Mouse (Mus musculus): Measurements from ENCODE around the gene Sf3a1. TPM values are rescaled to one million over a fixed set of nuclear protein-coding genes. Genes with fewer than 3 reads are reported as not detected.
A peak's percentile ranks its signal among the peaks of the same experiment; 100 is the strongest.

The Sf3a1 gene
- polyA plus RNA-seq, 1 experiment: 50.0 TPM

DNA sequence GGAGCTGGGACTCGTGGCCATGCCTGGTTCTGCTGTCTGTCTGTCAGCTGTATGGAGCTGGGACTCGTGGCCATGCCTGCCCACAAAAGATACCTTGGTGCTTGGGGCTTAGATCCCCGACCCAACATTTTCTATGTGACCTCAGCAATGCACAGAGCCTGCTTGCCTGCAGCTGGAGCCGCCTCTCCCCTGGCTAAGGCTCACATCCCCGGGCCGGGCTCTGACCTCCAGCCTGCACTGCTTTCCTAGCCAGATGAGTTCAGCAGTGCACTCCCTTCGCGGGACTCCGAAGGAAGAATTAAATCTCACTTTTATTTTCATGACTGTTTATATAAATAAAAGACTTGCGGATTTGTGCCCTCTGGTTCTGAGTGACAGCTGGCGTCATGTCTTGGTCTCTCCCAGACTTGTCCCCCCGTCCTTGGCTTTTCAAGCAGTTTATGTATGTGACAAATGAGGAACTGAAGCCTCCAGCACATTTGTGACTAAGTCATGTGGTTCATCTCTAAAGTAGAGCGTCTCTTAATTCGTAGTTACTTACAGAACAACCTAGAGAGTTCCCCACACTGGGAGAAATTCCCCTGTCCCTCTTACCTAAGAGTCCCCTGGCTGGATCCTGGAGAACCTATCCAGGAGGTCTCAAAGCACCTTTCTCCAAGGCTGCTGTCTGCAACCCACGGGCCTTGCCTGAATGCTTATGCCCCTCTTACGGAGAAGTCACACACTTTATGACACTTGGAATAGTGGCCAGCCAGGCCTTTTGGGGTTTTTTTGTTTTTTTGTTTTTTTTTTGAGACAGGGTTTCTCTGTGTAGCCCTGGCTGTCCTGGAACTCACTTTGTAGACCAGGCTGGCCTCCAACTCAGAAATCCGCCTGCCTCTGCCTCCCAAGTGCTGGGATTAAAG lies 62.1 kb downstream of the Sf3a1 start:
- 89% methylated on average over 17 of the region's 17 CpGs for WGBS
- no peak for DNase-seq
- Histone ChIP-seq H3K4me3 (replicated peaks; ENCODE audit: insufficient read depth, low read depth, low read length) (no peak overlapping the region), H3K27me3 (ENCODE audit: control insufficient read depth, insufficient read depth, low read length) (no peaks in the 10 kb centered on the region), H3K27ac (ENCODE audit: insufficient read depth, low read length) (no peak overlapping the region), H3K4me1 (ENCODE audit: control insufficient read depth, insufficient read depth, low read length) (no peaks in the 10 kb centered on the region)
- TF ChIP-seq POLR2A (IDR thresholded peaks at IDR 0.05; ENCODE audit: borderline replicate concordance, insufficient read depth, low read length): no peak
- no peak for TF ChIP-seq CTCF (IDR thresholded peaks at IDR 0.05; ENCODE audit: borderline replicate concordance, insufficient read depth, low read depth, low read length)

DNA sequence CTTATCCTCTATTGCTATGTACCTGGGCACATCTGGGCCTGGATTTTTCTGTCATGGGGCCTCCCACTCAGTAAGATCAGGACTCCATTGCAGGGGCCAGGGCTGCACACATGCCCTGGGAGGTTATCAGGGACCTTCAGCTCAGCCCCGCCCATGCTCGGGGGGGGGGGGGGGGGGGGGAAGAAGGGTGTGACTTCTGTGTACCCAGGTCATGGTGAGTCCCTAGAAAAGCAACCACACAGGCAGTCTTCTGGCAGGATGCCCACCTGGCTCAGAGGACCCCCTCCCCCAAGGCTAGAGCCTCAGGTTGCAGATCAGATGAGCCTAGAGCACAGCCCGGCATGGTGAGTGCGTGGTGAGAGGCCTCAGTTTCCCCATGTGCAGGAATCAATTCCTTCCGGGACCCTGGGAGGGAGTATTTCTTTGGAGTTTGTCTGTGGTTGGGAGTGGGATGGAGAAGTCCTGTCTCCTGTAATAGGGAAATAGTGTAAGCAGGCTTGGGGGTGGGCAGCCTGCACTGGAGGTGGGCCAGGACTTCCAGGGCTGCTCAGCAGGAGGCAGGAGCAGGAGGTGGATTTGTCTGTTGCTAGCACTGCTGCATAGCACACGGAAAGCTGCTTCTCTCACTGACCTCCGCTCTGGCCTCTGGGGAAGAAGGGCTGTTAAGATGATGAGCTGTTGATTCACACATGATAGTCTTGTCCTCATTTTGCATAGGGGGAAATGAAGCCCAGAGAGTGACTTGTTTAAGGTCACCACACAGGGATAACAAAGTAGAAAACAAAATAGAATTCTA lies 63.4 kb downstream of the Sf3a1 start:
- 51% methylated on average over 7 of the region's 7 CpGs for WGBS
- TF ChIP-seq CTCF (IDR thresholded peaks at IDR 0.05; ENCODE audit: borderline replicate concordance, insufficient read depth, low read depth, low read length): no peak
- TF ChIP-seq POLR2A (IDR thresholded peaks at IDR 0.05; ENCODE audit: borderline replicate concordance, insufficient read depth, low read length): no peak

DNA sequence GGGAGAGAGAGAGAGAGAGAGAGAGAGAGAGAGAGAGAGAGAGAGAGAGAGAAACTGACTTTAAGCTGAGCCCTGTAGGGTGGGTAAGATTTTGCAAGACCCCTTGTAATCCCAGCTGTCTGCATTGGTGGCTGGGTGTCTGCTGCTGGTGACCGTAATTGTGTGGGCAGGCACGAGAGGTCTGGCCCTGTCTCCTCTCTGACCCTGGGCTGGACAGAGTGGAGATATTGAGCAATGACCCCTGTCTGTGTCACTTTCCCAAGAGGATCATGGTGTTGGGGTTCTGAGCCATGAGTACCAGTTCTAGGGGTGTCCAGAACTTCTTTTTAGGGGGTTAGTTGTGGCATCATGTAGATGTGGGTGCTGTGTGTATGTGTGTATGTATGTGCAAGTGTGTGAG lies 64.1 kb downstream of the Sf3a1 start:
- 96% methylated on average over 2 of the region's 2 CpGs for whole genome bisulfite sequencing
- H3K27ac ChIP-seq (ENCODE audit: insufficient read depth, low read length): no peak overlapping the region
- H3K4me3 ChIP-seq (replicated peaks; ENCODE audit: insufficient read depth, low read depth, low read length): no peak overlapping the region
- no peak for TF ChIP-seq POLR2A (IDR thresholded peaks at IDR 0.05; ENCODE audit: borderline replicate concordance, insufficient read depth, low read length)
- no peak for TF ChIP-seq CTCF (IDR thresholded peaks at IDR 0.05; ENCODE audit: borderline replicate concordance, insufficient read depth, low read depth, low read length)
- H3K4me1 ChIP-seq (ENCODE audit: control insufficient read depth, insufficient read depth, low read length): peaks cover 6% of the 10 kb centered on the region
- no peak for DNase-seq
- H3K27me3 ChIP-seq (ENCODE audit: control insufficient read depth, insufficient read depth, low read length): no peaks in the 10 kb centered on the region

More for the DNA sequence above, 63.4 kb downstream of the Sf3a1 start:
- no peaks in the 10 kb centered on the region for H3K27me3 ChIP-seq (ENCODE audit: control insufficient read depth, insufficient read depth, low read length)
- DNase-seq: no peak
- no peak overlapping the region for H3K27ac ChIP-seq (ENCODE audit: insufficient read depth, low read length)
- H3K4me3 ChIP-seq (replicated peaks; ENCODE audit: insufficient read depth, low read depth, low read length): no peak overlapping the region
- peaks cover 3% of the 10 kb centered on the region for H3K4me1 ChIP-seq (ENCODE audit: control insufficient read depth, insufficient read depth, low read length)

DNA sequence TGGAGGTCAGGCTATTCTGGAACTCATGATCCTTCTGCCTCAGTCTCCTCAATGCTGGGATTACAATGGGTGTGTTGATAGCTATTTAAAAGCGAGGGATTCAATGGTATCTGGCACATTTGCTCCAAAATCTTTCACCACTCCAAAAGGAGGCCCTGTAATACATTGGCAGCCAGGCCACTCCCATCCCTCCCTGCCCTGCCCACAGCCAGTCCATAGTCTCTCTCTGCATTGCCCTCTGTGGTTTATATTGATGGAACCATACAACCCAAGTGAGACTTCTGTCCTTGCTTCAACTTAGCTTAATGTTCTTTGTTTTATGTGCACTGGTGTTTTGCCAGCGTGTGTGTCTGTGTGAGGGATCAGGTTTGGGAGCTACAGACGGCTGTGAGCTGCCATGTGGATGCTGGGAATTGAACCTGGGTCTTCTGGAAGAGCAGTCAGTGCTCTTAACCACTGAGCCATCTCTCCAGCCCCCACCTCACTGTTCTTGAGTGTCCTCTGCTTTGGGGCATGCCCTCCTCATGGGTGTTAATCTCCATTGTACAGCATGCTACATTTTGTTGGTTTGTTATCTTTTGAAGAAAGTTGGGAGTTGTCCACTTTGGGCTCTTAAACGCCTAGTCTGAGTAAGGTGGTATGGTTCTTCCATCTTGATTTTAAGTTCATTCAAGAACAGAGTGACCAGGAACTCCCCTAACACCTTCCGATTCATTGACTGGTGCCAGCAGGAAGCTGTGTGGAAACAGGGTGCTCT lies 66.6 kb downstream of the Sf3a1 start:
- Histone ChIP-seq H3K4me1 (ENCODE audit: control insufficient read depth, insufficient read depth, low read length) (peaks cover 9% of the 10 kb centered on the region), H3K4me3 (replicated peaks; ENCODE audit: insufficient read depth, low read depth, low read length) (no peak overlapping the region), H3K27ac (ENCODE audit: insufficient read depth, low read length) (no peak overlapping the region), H3K27me3 (ENCODE audit: control insufficient read depth, insufficient read depth, low read length) (no peaks in the 10 kb centered on the region)
- WGBS: 95% methylated on average over 5 of the region's 5 CpGs
- no peak for DNase-seq
- TF ChIP-seq CTCF (IDR thresholded peaks at IDR 0.05; ENCODE audit: borderline replicate concordance, insufficient read depth, low read depth, low read length) (no peak), POLR2A (IDR thresholded peaks at IDR 0.05; ENCODE audit: borderline replicate concordance, insufficient read depth, low read length) (no peak)

DNA sequence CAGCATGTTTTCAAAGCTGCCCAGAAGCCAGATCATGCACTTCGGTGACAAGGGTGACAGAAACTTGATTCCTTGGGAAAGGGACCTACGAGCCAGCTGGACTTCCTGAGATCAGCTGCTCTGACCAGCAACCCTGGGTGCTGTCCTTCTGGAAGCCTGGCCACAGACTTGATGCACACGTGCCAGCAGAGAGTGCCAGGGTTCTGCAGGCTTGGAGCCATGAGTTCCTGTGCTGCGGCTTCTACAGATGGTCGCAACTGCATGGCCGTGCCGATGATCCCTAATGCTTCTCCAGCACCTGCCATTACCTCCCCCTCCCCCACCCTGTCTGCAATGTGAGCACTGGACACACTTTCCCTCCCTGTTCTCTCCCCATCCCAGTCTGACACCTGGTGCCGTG lies 68.3 kb downstream of the Sf3a1 start:
- 2% methylated on average over 8 of the region's 8 CpGs for WGBS
- Histone ChIP-seq H3K4me3 (replicated peaks; ENCODE audit: insufficient read depth, low read depth, low read length) (no peak overlapping the region), H3K27me3 (ENCODE audit: control insufficient read depth, insufficient read depth, low read length) (no peaks in the 10 kb centered on the region), H3K4me1 (ENCODE audit: control insufficient read depth, insufficient read depth, low read length) (peaks cover 9% of the 10 kb centered on the region), H3K27ac (ENCODE audit: insufficient read depth, low read length) (no peak overlapping the region)
- peak; percentile 84 to 91 for DNase-seq
- TF ChIP-seq POLR2A (IDR thresholded peaks at IDR 0.05; ENCODE audit: borderline replicate concordance, insufficient read depth, low read length) (no peak), CTCF (IDR thresholded peaks at IDR 0.05; ENCODE audit: borderline replicate concordance, insufficient read depth, low read depth, low read length) (no peak)

DNA sequence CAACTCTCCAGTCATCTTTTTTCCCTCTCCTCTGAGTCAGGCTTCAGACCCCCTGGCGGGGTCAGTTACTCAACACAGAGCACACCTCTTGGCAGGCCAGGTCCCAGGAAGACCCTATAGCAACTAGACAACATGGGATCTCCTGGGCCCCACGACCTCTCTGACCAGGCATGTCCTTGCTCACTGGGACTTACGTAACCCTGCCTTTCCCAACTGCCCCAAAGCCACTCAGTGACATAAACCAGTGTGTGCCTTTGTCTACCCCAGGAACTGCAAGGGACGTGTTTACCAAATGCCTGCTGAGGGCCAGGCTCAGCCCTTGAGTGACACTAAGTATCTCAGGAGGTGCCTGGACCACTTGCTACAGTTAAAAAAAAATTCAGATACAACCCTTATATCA lies 69.7 kb downstream of the Sf3a1 start:
- no peak overlapping the region for H3K27ac ChIP-seq (ENCODE audit: insufficient read depth, low read length)
- 90% methylated on average over 4 of the region's 4 CpGs for WGBS
- TF ChIP-seq CTCF (IDR thresholded peaks at IDR 0.05; ENCODE audit: borderline replicate concordance, insufficient read depth, low read depth, low read length) (no peak), POLR2A (IDR thresholded peaks at IDR 0.05; ENCODE audit: borderline replicate concordance, insufficient read depth, low read length) (no peak)
- H3K4me3 ChIP-seq (replicated peaks; ENCODE audit: insufficient read depth, low read depth, low read length): no peak overlapping the region
- no peaks in the 10 kb centered on the region for H3K27me3 ChIP-seq (ENCODE audit: control insufficient read depth, insufficient read depth, low read length)
- H3K4me1 ChIP-seq (ENCODE audit: control insufficient read depth, insufficient read depth, low read length): peaks cover 9% of the 10 kb centered on the region
- DNase-seq: no peak

DNA sequence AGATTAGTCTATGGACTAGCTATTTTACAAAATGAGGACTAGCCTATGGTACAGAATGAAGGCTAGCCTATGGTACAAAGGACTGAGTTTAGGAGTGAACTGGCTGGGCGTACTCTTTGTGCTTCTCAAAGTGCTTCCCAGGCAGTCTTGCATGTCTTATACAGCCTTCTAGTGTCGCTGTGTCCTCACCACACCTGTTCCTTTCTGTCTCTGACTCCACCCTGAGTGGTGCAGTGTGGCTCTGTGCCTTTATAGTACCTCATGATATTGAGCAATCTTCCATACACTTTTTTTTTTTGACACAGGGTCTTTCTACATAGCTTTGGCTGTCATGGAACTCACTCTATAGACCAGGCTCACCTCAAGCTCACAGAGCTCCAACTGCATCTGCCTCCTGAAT lies 71.3 kb downstream of the Sf3a1 start:
- WGBS: 99% methylated on average over 2 of the region's 2 CpGs
- DNase-seq: no peak
- TF ChIP-seq POLR2A (IDR thresholded peaks at IDR 0.05; ENCODE audit: borderline replicate concordance, insufficient read depth, low read length) (no peak), CTCF (IDR thresholded peaks at IDR 0.05; ENCODE audit: borderline replicate concordance, insufficient read depth, low read depth, low read length) (no peak)

More for the DNA sequence above, 71.3 kb downstream of the Sf3a1 start:
- Histone ChIP-seq H3K27me3 (ENCODE audit: control insufficient read depth, insufficient read depth, low read length) (no peaks in the 10 kb centered on the region), H3K27ac (ENCODE audit: insufficient read depth, low read length) (no peak overlapping the region), H3K4me1 (ENCODE audit: control insufficient read depth, insufficient read depth, low read length) (peaks cover 9% of the 10 kb centered on the region), H3K4me3 (replicated peaks; ENCODE audit: insufficient read depth, low read depth, low read length) (no peak overlapping the region)

Other genes with a start within 250 kb of the Sf3a1 start
- 27.3 and 28.5 TPM in 2 replicates for gene Slc35e4, start 245.7 kb upstream of the Sf3a1 start, polyA plus RNA-seq (2012; rRNA removed)
- gene Tcn2, start 228.2 kb upstream of the Sf3a1 start, polyA plus RNA-seq (2012; rRNA removed): 28.0 and 31.7 TPM in 2 replicates
- 36.6 and 36.9 TPM in 2 replicates for gene Pes1, start 196.4 kb upstream of the Sf3a1 start, polyA plus RNA-seq (2012; rRNA removed)
- 0.14 and 0.20 TPM in 2 replicates for gene 4930556J24Rik, start 183.6 kb upstream of the Sf3a1 start, polyA plus RNA-seq (2012; rRNA removed)
- gene Gal3st1, start 176.7 kb upstream of the Sf3a1 start, polyA plus RNA-seq (2012; rRNA removed): 44.4 and 52.0 TPM in 2 replicates
- 0.05 and 0.14 TPM in 2 replicates for gene Sec14l4, start 128.9 kb upstream of the Sf3a1 start, polyA plus RNA-seq (2012; rRNA removed)
- not detected in 2 replicates for gene Sec14l3, start 95.5 kb upstream of the Sf3a1 start, polyA plus RNA-seq (2012; rRNA removed)
- gene Mtfp1, start 64.9 kb upstream of the Sf3a1 start, polyA plus RNA-seq (2012; rRNA removed): 60.5 and 65.2 TPM in 2 replicates
- 28.2 and 32.2 TPM in 2 replicates for gene Sec14l2, start 36.9 kb upstream of the Sf3a1 start, polyA plus RNA-seq (2012; rRNA removed)
- 39.5 and 39.9 TPM in 2 replicates for gene Rnf215, start 25.1 kb upstream of the Sf3a1 start, polyA plus RNA-seq (2012; rRNA removed)
- gene Ccdc157, start 57 bp upstream of the Sf3a1 start, polyA plus RNA-seq (2012; rRNA removed): 15.6 and 15.8 TPM in 2 replicates
- gene Tbc1d10a, start 26.4 kb downstream of the Sf3a1 start, polyA plus RNA-seq (2012; rRNA removed): 33.3 and 34.1 TPM in 2 replicates
- 5.1 and 5.6 TPM in 2 replicates for gene Castor1, start 57.9 kb downstream of the Sf3a1 start, polyA plus RNA-seq (2012; rRNA removed)
- 0.03 TPM in 1 of 2 replicates, not detected in the other for gene Osm, start 76.1 kb downstream of the Sf3a1 start, polyA plus RNA-seq (2012; rRNA removed)
- 0.15 and 0.41 TPM in 2 replicates for gene Lif, start 97.2 kb downstream of the Sf3a1 start, polyA plus RNA-seq (2012; rRNA removed)

All from cerebellum, adult 2 months (tissue).